Mouse (Mus musculus) activated CD4-positive, CD25-positive, alpha-beta regulatory T cell (primary cell): ENCODE results near the gene Dgkq. TPM values are rescaled to one million over a fixed set of nuclear protein-coding genes. Genes with fewer than 3 reads are reported as not detected.

Experiments used
- polyA plus RNA-seq, 2 experiments: library from polyadenylated mRNA; unstranded; fragments of 100-300 nt; shearing (Covaris generic); gene quantifications; one replicate each; pipeline ENCODE4 v1.2.1; 2017

Dgkq gene
- polyA plus RNA-seq, result 10 to 100 TPM; 15.6 to 21.7 TPM

DNA sequence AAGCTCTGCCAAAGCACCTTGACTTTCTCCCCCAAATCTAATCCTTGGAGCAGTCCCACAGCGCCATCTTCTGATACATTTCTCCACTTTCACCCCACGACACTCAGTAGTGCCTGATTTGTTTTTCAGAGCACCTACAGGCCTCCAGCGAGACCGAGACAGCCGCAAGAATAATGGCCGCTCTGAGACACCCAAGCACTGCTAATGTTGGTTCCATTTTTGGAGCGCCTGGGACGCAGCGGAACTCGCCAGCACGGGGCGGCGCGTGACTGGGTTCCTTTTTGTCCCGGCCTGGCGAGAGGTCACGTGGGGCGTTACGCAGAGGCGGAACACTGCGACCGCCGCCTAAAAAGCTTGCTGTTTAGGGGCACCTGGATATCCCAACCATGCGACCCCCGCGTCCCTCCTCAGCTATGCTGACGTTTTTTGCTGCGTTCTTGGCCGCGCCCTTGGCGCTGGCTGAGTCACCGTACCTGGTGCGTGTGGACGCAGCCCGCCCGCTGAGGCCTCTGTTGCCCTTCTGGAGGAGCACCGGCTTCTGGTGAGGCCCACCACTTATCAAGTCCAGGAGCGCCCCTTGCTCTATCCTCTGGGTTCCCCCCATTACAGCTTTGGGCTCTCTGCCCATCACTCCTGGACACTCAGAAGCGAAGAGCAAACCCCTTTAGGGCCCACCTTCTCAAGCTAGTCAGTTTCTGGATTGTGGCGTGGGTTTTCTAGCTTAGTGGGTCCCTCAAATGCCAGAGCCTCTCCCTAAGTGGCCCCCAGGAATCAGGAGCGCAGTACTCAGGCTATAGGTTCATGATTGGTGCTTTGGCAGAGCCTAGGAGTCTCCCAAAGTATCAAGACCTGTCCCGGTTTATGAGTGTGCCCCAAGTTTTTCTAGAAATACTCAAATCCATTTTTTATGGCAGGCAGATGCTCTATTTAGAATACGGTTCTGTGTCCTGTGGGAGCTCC lies at the start of gene Dgkq:
Gene Dgkq, minus strand, starts transcription at position 696 of the 960 bp plus-strand sequence.

DNA sequence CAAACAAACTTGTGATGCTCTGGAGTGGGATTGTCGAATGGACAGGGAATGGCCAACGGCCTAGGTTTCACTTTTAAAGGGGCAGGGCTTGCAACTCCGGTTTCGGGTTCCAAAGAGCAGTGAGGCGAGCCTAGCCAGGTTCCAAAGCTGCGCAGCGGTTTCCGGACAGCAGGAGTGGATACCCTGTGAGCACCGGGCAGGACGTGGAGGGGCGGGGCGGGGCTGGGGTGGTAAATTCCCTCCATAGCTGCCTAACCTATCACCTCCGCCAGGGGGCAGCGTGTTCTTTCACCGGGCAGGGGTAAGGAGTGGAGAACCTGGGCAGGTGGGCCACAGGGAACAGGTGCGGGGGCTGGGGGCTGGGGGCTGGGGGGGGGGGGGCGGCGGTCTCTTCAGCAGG lies 22.8 kb upstream of the Dgkq start, which contains the start of gene Fgfrl1:
Gene Fgfrl1, plus strand, starts transcription at position 112 of the 400 bp plus-strand sequence.

DNA sequence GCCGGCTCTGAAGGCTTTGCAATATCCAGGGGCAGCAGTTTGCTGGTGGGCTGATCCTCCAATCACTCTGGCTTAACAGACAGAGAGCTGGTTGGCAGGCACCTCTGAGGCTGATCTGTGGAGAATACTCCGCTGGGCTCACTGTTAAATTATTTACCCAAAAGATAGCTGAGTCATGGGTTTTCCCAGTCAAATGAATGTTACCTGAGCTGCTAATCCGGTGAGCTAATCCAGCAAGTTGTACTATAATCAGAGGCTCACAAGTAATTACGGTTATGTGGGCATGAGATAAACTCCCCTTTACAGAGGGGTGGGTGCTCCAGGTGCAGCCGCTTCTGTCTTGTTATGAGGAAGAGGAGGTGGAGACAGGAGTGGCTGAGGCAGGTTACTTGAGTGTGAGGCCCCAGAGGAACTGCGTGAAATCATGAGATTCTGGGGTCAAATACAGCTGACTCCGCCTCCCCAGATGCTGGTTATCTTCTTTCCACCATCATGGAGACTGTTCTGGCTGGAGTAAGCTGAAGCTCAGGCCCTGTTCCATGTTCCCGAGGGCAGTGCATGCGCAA lies 5.9 kb upstream of the Dgkq start, which contains the start of gene Slc26a1:
Gene Slc26a1, minus strand, starts transcription at position 319 of the 566 bp plus-strand sequence.

DNA sequence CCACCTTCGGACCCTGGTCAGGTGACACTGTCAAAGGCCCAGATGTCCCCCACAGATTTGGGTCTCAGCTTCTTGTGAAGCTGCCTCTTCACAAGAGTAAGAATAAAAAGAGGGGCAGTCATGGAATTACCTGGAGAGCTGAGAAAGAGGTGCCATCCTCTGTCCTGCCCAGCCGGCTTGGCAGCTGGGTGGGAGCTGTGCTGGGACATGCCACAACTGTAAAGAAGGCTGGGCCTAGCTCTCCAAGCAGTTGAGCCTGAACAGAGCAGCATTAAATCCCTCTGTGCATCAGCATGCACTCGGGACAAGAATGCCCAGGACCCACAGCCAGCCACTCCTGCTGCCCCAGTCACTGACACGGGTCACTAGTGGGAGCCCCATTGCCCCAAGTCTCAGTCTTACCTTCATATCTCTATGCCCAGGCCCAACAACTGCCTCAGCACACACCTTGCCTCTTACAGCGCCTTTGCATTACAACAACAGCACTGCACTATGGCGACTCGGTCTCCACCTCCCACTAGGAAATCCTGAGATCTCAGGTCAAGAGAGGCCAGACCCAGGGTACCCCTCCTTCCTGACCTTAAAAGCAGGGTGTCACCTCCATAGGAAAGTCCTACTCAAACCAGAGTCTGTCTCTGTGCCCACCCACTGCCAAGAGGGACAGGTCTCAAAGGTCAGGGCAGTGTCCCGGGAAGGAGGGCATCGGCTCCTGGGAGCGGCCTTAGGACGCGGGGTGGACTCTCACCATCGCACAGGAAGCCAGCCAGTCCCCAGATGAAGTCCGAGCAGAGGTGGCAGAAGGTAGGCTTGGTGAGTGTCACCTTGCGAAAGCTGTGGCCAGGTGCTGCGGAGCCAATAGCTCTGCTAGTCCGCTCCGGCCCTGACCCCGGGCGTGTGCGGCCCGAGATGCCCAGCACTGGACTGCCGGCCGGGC lies 9.5 kb downstream of the Dgkq start, which contains the start of gene Idua:
Gene Idua, plus strand, starts transcription at position 634 of the 934 bp plus-strand sequence.

DNA sequence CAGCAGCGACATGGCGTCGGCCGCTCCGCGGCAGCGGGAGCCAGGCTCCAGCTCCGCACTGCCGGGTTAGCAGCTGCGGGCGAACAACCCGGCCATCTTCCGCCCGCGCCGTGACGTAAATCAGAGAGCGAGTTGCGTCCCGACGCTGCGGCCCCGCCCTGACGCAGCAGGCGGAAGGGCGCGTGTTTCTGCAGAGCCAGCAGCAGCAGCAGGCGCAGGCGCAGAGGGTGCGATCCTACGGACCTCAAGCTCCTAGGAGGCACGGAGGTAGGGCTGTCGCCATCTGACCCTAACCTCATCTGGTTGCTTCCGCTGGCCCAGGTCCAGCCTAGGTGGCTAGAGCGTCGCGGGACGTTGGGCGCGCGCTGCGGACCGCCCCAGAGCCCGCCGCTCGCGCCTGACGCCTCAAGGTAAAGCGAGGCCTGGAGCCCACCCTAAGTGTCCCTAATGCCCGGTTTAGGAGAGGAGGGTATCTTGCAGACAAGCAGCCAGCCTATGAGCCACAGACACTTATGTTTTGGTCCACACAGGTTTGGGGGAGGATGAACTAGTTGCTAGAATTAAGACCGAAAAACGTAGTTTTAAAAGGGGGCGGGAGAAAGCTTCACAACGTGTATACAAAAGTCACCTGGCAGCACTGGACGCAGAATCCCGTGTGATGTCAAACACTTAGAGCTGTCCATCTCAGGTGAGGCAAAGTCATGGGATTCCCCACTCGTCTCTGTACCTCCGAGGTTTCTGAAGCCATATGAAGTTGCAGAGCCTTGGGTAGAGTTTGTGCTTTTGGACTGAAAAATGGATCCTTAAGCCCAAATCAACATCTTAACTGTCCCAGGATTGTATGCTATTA lies 39.6 kb downstream of the Dgkq start, which contains the start of the genes Gak and Tmem175:
Gene Gak, minus strand, starts transcription at position 122 of the 850 bp plus-strand sequence.
Gene Tmem175, plus strand, starts transcription at position 137 of the 850 bp plus-strand sequence.

Other genes starting within 250 kb of the Dgkq start
- gene Atp5k, start 235.2 kb downstream of the Dgkq start, polyA plus RNA-seq, result 100 to 1,000 TPM; 201 to 223 TPM
- under 1 TPM in 1 of 2 experiments, not detected in 1; 0.11 TPM for gene Mfsd7a, start 220.8 kb downstream of the Dgkq start, polyA plus RNA-seq
- 10 to 100 TPM; 13.1 to 14.9 TPM for gene Pcgf3, start 208.4 kb downstream of the Dgkq start, polyA plus RNA-seq
- gene Cplx1, start 119.6 kb downstream of the Dgkq start, polyA plus RNA-seq, result not detected
- 100 to 1,000 TPM in 1 of 2 experiments, 10 to 100 TPM in 1; 95.2 to 144 TPM for gene Gak, start 39.9 kb downstream of the Dgkq start, polyA plus RNA-seq
- gene Tmem175, start 39.9 kb downstream of the Dgkq start, polyA plus RNA-seq, result 10 to 100 TPM; 36.5 to 44.6 TPM
- gene Idua, start 9.3 kb downstream of the Dgkq start, polyA plus RNA-seq, result 10 to 100 TPM; 23.0 to 30.2 TPM
- under 1 TPM in 1 of 2 experiments, not detected in 1; 0.11 TPM for gene Slc26a1, start 5.9 kb upstream of the Dgkq start, polyA plus RNA-seq
- gene Fgfrl1, start 22.7 kb upstream of the Dgkq start, polyA plus RNA-seq, result 1 to 10 TPM in 1 of 2 experiments, under 1 TPM in 1; 0.74 to 1.5 TPM
- not detected for gene Rnf212, start 105.3 kb upstream of the Dgkq start, polyA plus RNA-seq
- not detected for gene Tmed11, start 125.7 kb upstream of the Dgkq start, polyA plus RNA-seq
- not detected for gene Vmn2r8, start 139.2 kb upstream of the Dgkq start, polyA plus RNA-seq
- under 1 TPM in 1 of 2 experiments, not detected in 1; 0.05 TPM for gene Vmn2r9, start 182.9 kb upstream of the Dgkq start, polyA plus RNA-seq